Mouse (Mus musculus): ENCODE data around the gene Large1. TPM values are rescaled to one million over a fixed set of nuclear protein-coding genes. Genes with fewer than 3 reads are reported as not detected.
A peak's percentile ranks its signal among the peaks of the same experiment; 100 is the strongest.

Gene Large1
- polyA plus RNA-seq, 1 experiment from 2014 or later: 6.6 TPM

DNA sequence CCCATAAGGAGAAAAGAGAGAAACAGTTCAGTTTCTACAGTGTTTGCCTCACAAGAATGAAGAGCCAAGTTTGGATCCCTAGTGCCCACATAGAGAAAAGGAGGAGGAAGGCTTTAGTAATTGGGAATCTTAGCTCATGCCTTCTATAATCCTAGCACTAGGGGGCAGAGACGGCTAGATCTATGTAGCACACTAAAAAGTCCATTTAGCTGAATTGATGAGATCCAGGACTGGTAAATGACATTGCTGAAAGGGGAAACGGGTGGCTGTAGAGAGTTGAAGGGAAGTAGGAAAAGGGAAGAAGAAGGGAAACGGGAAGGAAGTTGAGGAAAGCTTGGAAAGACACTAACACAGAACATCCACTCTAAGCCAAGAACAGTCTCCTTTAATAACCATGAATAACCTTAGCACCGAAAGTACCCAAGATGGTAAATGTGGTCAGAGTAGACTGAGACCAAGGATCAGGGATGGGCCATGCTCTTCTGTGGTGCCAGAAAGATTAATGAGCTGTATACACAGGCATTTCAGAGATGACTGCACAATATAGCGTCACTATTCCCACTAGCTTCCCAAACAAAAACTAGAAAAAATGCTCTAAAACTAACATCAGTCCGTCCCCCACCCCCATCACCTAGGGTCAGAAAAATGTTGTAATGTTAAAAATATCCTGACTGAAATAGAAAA lies 119.8 kb downstream of the Large1 start:
- no peaks in the 10 kb centered on the region for H3K9me3 ChIP-seq (replicated peaks)
- H3K4me2 ChIP-seq: no peak overlapping the region
- H3K36me3 ChIP-seq: no peaks in the 10 kb centered on the region
- no peaks in the 10 kb centered on the region for H3K27me3 ChIP-seq
- no peak for ATAC-seq (replicated peaks; ENCODE audit: insufficient number of reproducible peaks, insufficient read depth, low FRiP score, low read depth)
- no peak overlapping the region for H3K4me3 ChIP-seq
- WGBS: 42% methylated on average over 6 of the region's 6 CpGs
- H3K4me1 ChIP-seq (replicated peaks): peaks cover 3% of the 10 kb centered on the region; the same call in 1 of the 2 replicates
- H3K27ac ChIP-seq: no peak overlapping the region
- no peak overlapping the region for H3K9ac ChIP-seq

DNA sequence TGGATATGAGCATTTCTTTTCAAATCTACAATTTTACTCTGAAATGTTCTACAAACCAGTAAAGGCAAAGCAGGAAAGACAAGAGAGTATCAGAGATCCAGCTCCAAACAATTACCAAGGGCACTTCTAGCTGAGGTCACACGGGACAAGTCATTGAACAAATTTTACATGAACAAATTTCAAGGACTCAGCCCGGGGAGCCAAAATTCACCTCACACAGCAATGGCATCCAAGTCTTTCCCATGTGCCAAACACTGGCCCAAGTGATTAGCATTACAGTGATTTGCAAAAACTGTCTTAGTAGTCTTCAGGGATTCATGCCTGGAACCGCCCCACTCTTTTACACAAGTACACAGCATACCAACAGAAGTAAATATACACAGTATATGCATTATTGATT lies 126.5 kb downstream of the Large1 start:
- Histone ChIP-seq H3K27ac (no peak overlapping the region), H3K36me3 (no peaks in the 10 kb centered on the region), H3K4me2 (no peak overlapping the region), H3K9ac (no peak overlapping the region), H3K4me3 (no peak overlapping the region), H3K4me1 (replicated peaks) (peaks cover 12% of the 10 kb centered on the region), H3K9me3 (replicated peaks) (no peaks in the 10 kb centered on the region), H3K27me3 (no peaks in the 10 kb centered on the region)
- WGBS: 65% methylated on average over 3 of the region's 3 CpGs
- ATAC-seq (replicated peaks; ENCODE audit: insufficient number of reproducible peaks, insufficient read depth, low FRiP score, low read depth): no peak

DNA sequence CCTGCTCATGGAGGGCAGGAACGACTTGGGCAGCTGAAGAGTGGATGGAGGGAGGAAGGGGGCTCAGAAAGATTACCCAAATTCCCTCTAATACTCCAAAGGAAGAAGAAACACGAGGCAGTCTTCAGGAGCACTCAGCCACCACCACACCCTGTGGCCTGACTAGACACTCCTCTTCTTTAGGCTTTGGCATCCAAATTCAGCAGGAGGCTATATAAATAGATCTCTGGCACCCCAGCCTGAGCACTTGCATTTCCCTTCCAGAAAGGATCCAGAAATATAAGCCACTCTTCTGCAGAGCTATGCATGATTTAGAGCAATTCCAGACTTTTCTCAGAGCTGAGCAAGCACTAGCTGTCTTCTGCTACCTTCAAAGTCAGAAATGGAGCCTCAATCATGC lies 127.7 kb downstream of the Large1 start:
- no peak overlapping the region for H3K9ac ChIP-seq
- peaks cover 12% of the 10 kb centered on the region for H3K4me1 ChIP-seq (replicated peaks)
- no peak overlapping the region for H3K4me3 ChIP-seq
- no peak overlapping the region for H3K4me2 ChIP-seq
- 60% methylated on average over 2 of the region's 2 CpGs for WGBS
- H3K36me3 ChIP-seq: no peaks in the 10 kb centered on the region
- ATAC-seq (replicated peaks; ENCODE audit: insufficient number of reproducible peaks, insufficient read depth, low FRiP score, low read depth): no peak
- H3K27me3 ChIP-seq: no peaks in the 10 kb centered on the region
- H3K9me3 ChIP-seq (replicated peaks): no peaks in the 10 kb centered on the region
- peak overlapping the region; percentile 43 for H3K27ac ChIP-seq

DNA sequence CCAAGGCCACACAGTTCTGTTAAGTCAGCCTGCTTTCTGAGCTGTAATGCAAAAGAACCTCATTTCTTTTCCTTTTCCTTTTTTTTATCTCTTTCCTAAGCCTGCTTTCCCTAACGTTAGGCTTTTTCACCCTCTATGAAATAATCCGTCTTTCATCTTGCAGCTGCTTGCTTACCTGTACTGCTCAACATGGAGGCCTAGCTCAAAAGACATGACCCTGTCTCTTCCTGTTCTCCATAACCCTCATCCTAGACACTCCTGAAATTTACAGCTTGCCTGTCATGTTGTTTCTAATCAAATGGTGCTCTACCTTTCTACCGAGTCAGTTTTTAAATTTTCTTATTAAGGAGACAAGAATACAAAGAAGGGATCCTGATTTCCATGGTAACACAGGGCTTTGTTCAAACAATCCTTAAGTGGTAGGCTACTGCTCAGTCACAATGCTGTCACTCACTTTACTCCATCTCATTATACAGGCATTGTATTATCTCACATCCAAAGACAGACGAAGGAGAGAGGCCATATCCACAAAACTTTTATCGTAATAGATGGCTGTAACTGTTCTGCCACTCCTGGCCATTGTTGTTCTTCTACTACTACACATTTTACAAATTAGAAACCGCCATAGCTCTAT lies 134.0 kb downstream of the Large1 start:
- Histone ChIP-seq H3K9ac (no peak overlapping the region), H3K9me3 (replicated peaks) (no peaks in the 10 kb centered on the region), H3K27me3 (no peaks in the 10 kb centered on the region), H3K4me1 (replicated peaks) (no peaks in the 10 kb centered on the region), H3K4me3 (no peak overlapping the region), H3K27ac (no peak overlapping the region), H3K4me2 (no peak overlapping the region), H3K36me3 (no peaks in the 10 kb centered on the region)
- no peak for ATAC-seq (replicated peaks; ENCODE audit: insufficient number of reproducible peaks, insufficient read depth, low FRiP score, low read depth)
- WGBS: 80% methylated on average over 6 of the region's 6 CpGs

DNA sequence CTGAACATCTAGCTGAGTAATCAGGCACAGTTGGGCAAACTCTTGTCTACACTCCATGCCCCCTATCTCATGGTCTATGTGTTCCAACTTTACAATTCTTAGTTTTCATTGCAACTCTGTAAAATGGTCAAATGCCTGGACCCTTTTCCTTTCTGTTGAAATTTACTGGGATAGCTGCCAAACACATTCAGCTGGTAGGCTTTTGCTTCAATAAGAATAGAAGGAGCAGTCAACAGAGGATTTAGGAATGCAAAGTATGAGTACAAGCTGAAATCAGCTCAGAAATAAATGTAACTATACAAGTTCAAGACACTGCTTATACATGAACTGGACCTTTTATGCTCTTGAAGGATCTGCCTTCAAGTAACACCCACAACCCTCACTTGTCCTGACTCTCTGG lies 146.5 kb downstream of the Large1 start:
- Histone ChIP-seq H3K27me3 (no peaks in the 10 kb centered on the region), H3K27ac (peak overlapping the region; percentile 75), H3K4me3 (no peak overlapping the region), H3K4me2 (no peak overlapping the region), H3K9me3 (replicated peaks) (no peaks in the 10 kb centered on the region), H3K4me1 (replicated peaks) (peaks cover 8% of the 10 kb centered on the region), H3K9ac (no peak overlapping the region), H3K36me3 (no peaks in the 10 kb centered on the region)
- no peak for ATAC-seq (replicated peaks; ENCODE audit: insufficient number of reproducible peaks, insufficient read depth, low FRiP score, low read depth)

DNA sequence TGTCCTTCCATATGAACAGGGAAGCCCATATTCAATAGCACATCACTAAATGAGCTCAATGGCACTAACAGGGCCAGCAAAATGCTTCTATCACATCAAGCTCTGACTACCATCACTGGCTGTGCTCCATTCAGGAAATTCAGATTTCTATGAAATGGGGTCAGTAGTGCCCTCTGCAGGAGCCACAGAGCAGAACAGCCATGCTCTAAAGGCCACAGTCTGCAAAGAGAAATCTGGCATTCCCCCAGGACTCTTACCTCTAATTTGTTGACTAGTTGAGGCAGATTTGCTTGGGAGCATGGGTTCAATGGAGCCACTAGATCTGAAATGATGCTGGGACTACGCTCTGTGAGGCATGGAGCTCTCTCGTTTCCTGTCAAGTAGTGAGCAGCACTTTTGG lies 151.5 kb downstream of the Large1 start:
- H3K27ac ChIP-seq: no peak overlapping the region
- H3K9ac ChIP-seq: no peak overlapping the region
- ATAC-seq (replicated peaks; ENCODE audit: insufficient number of reproducible peaks, insufficient read depth, low FRiP score, low read depth): no peak
- no peaks in the 10 kb centered on the region for H3K9me3 ChIP-seq (replicated peaks)
- peaks cover 7% of the 10 kb centered on the region; the same call in 1 of the 2 replicates for H3K4me1 ChIP-seq (replicated peaks)
- no peaks in the 10 kb centered on the region for H3K27me3 ChIP-seq
- no peak overlapping the region for H3K4me2 ChIP-seq
- no peaks in the 10 kb centered on the region for H3K36me3 ChIP-seq
- 51% methylated on average over 2 of the region's 2 CpGs for WGBS
- no peak overlapping the region for H3K4me3 ChIP-seq

DNA sequence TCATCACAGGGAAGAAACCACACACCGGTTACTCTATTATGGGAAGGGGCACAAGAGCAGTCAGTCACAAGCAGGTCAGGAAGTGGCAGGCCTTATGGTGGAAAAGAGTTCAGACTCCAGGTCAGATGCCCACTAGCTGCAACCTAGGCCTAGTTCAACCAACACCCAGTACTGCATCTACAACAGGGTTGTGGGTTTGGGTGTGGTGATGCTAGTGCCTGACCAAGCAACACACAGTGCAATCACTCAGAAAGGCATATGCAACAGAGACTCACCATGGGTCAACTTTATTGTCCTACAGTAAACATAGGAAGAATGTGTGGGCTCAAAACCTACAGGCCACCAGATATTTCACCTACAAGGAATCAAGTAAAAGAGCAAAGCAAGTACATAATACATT lies 155.6 kb downstream of the Large1 start:
- Histone ChIP-seq H3K9me3 (replicated peaks) (no peaks in the 10 kb centered on the region), H3K36me3 (no peaks in the 10 kb centered on the region), H3K4me3 (no peak overlapping the region), H3K4me2 (no peak overlapping the region), H3K27me3 (no peaks in the 10 kb centered on the region), H3K9ac (no peak overlapping the region), H3K4me1 (replicated peaks) (0 out of 2 replicates have a peak, but pooled peaks cover 4% of the 10 kb centered on the region), H3K27ac (no peak overlapping the region)
- 94% methylated on average over 1 of the region's 1 CpGs for WGBS
- ATAC-seq (replicated peaks; ENCODE audit: insufficient number of reproducible peaks, insufficient read depth, low FRiP score, low read depth): no peak

DNA sequence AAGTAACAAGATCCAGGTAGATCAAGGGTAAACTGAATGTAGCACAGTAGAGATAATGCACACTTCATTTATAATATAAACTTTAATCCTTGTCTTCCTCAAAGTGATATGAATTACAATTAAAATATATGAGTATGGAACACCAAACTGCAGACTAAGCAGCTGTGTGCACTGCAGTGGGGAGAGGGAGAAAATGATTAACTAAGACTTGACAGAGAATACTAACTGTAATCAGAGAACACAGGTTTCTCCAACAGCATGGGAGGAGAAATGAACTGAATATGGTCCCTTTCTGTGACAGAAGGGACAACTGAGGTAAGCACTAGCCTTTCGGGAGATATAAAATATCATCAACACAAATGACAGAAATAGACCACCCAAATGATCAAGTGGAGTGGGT lies 164.7 kb downstream of the Large1 start:
- no peaks in the 10 kb centered on the region for H3K9me3 ChIP-seq (replicated peaks)
- ATAC-seq (replicated peaks; ENCODE audit: insufficient number of reproducible peaks, insufficient read depth, low FRiP score, low read depth): no peak
- no peak overlapping the region for H3K27ac ChIP-seq
- WGBS: 96% methylated on average over 1 of the region's 1 CpGs
- H3K4me1 ChIP-seq (replicated peaks): no peaks in the 10 kb centered on the region
- no peak overlapping the region for H3K9ac ChIP-seq
- no peaks in the 10 kb centered on the region for H3K36me3 ChIP-seq
- H3K4me3 ChIP-seq: no peak overlapping the region
- no peak overlapping the region for H3K4me2 ChIP-seq
- H3K27me3 ChIP-seq: no peaks in the 10 kb centered on the region

DNA sequence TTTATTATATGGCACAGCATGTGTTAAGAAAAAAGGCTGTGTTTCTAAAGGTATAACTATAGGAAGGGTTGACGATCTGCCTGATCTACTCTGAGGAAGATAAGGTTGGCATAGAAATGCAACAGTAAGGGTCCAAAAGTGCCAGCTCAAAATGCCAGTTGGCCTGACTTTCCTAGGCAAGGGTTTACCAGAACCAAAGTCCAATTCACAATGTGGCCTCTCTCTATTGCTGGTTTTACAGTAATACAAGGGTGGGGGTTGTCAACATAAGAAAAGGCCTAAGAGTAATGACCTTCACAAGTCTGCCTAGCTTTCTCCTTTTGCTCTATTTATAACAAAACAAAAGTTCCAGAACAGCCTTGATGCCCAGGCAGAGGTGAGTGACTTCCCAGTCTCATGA lies 166.0 kb downstream of the Large1 start:
- Histone ChIP-seq H3K9ac (no peak overlapping the region), H3K4me3 (no peak overlapping the region), H3K36me3 (no peaks in the 10 kb centered on the region), H3K9me3 (replicated peaks) (no peaks in the 10 kb centered on the region), H3K4me2 (no peak overlapping the region), H3K27ac (no peak overlapping the region), H3K4me1 (replicated peaks) (no peaks in the 10 kb centered on the region), H3K27me3 (no peaks in the 10 kb centered on the region)
- no peak for ATAC-seq (replicated peaks; ENCODE audit: insufficient number of reproducible peaks, insufficient read depth, low FRiP score, low read depth)
- WGBS: 68% methylated on average over 1 of the region's 1 CpGs

DNA sequence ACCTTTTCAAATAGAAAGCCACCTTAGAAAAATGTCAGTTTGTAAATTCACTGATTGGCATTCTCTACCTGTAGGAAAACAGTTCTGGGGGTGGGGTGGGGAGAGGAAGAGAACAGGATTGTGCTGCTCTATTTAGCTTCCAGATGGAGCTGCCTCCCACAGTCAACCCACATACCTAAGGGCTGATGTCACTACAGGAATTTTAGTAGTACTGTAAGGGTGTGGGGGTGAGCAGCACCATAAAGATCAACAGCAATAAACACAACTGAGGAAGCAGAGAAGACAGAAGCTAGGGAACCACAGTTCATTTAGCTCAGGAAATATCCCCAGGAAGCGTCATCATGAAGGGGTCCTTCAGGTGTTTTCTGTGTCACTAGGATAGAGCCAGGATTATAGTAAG lies 174.9 kb downstream of the Large1 start:
- Histone ChIP-seq H3K4me2 (no peak overlapping the region), H3K9me3 (replicated peaks) (no peaks in the 10 kb centered on the region), H3K4me1 (replicated peaks) (peaks cover 10% of the 10 kb centered on the region), H3K27me3 (no peaks in the 10 kb centered on the region), H3K27ac (peak overlapping the region; percentile 26; the same call in 1 of the 2 replicates), H3K4me3 (no peak overlapping the region), H3K36me3 (no peaks in the 10 kb centered on the region), H3K9ac (no peak overlapping the region)
- ATAC-seq (replicated peaks; ENCODE audit: insufficient number of reproducible peaks, insufficient read depth, low FRiP score, low read depth): peak; percentile 88
- 48% methylated on average over 1 of the region's 1 CpGs for WGBS

DNA sequence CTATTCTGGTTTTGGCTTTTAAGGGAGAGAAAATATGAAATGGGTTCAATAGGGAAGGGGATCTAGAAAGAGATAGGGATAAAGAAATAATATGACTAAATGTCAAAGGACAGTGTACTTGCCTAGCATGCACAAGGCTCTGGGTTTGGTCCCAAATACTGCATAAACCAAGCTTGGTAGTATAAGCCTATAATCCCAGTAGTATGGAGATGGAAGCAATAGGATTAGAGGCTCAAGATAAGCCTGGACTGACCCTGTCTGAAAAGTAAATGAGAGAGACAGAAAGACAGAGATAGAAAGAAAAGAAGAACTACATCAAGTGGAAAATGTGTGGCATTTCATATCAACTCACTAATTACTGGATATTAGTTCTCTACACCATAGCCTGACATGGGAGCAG lies 180.7 kb downstream of the Large1 start:
- H3K9ac ChIP-seq: no peak overlapping the region
- no peak overlapping the region for H3K4me2 ChIP-seq
- no peaks in the 10 kb centered on the region for H3K27me3 ChIP-seq
- H3K36me3 ChIP-seq: no peaks in the 10 kb centered on the region
- H3K9me3 ChIP-seq (replicated peaks): no peaks in the 10 kb centered on the region
- no peaks in the 10 kb centered on the region for H3K4me1 ChIP-seq (replicated peaks)
- no peak for ATAC-seq (replicated peaks; ENCODE audit: insufficient number of reproducible peaks, insufficient read depth, low FRiP score, low read depth)
- no peak overlapping the region for H3K27ac ChIP-seq
- H3K4me3 ChIP-seq: no peak overlapping the region

DNA sequence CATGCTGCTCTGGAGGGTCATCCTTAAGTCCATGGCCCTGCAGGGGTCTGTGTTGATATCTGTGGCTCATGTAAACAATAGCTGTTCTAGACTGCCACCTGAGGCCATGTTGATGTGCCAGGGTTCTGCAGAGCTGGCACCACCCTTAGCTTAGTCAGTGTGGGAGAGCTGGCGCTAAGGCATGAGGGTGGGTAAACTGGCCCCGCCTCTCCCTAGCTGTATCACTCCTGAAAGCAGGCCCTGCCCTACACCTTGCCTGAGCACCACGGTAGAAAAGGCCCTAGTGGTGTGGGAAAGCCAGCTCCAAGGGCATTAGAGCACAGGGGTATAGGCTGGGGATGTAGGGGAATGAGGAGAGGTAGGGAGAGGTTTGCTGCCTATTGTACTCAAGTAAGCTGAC lies 191.3 kb downstream of the Large1 start:
- no peak overlapping the region for H3K4me2 ChIP-seq
- no peaks in the 10 kb centered on the region for H3K36me3 ChIP-seq
- H3K4me1 ChIP-seq (replicated peaks): peaks cover 12% of the 10 kb centered on the region
- 63% methylated on average over 3 of the region's 3 CpGs for WGBS
- ATAC-seq (replicated peaks; ENCODE audit: insufficient number of reproducible peaks, insufficient read depth, low FRiP score, low read depth): 0 out of 2 replicates have a peak, but pooled peaks have one; percentile 35
- no peak overlapping the region for H3K9ac ChIP-seq
- no peak overlapping the region for H3K4me3 ChIP-seq
- no peaks in the 10 kb centered on the region for H3K9me3 ChIP-seq (replicated peaks)
- H3K27me3 ChIP-seq: no peaks in the 10 kb centered on the region
- H3K27ac ChIP-seq: no peak overlapping the region
